Mouse (Mus musculus) megakaryocyte-erythroid progenitor cell, adult 5-6 weeks (primary cell): ENCODE results near the gene Sptbn1. TPM values are rescaled to one million over a fixed set of nuclear protein-coding genes. Genes with fewer than 3 reads are reported as not detected.

Experiments used
- ATAC-seq: replicated peaks from 2 replicates; pipeline ENCODE4 v1.8.0; 2016; ENCODE audit warnings: mild to moderate bottlenecking, inconsistent platforms; ENCODE audit not compliant: severe bottlenecking, poor library complexity, low FRiP score, low TSS enrichment
- total RNA-seq, 2 experiments: library from RNA; stranded (forward) in 1 of 2; stranded (reverse) in 1 of 2; fragments of 200-1000, 215-1000 nt in 1 of 2; fragments of >200 nt in 1 of 2; fragmentation: Nextera tagmentation in 1 of 2; gene quantifications; 2 replicates each; pipeline ENCODE4 v1.2.3; 2014 to 2017

Gene Sptbn1
- total RNA-seq, 2 experiments from 2014 or later = 12.0 to 12.8 TPM

DNA sequence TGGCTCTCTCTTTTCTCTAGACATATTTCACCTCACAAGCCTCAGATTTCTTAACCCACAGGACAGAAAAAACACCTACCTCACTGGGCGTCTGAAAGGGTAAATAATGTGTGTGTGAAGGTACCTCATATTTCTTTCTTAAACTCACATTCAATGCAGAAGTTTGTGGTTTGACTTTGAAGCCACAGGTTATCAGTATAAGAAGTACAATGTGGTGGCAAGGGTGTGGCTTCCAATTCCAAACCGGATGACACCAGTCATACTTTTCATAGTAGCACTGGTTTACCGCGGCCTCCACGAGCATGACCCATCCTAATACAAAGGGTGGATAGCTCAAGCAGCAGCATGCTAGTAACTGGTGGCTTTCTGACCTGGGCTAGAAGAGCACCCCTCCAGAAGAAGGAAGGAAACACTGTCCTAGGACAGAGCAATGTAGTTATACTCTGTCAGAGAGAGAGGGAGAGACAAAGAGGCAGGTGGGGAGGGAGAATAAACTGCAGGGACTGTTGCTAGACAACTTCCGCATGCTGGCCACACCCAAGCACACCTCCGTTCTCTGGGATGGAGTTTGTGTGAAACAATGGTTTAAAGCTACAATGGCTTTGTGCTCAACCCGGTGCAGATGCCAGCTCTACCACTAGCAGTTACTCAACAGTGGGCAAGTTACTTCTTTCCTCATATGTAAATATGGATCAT lies 85.1 kb downstream of the Sptbn1 start:
- peak; percentile 88 for ATAC-seq

DNA sequence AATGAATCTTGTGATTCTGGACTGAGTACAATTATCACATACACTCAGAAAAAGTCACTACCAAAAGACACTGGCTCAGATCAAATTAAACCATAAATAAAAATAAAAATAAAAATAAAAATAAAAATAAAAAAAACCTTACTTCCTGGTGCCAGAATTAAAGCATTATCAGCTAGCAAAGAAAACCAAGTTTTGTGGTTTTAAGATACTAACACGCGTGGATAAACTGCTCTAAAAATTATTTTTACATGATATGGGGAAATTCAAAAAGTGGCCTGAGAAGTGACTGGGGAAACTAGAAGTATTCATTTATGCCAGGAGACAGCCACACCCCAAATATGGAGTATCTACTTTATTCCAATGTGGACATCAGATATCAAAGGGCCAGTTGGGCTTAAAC lies 89.8 kb downstream of the Sptbn1 start:
- no peak for ATAC-seq

DNA sequence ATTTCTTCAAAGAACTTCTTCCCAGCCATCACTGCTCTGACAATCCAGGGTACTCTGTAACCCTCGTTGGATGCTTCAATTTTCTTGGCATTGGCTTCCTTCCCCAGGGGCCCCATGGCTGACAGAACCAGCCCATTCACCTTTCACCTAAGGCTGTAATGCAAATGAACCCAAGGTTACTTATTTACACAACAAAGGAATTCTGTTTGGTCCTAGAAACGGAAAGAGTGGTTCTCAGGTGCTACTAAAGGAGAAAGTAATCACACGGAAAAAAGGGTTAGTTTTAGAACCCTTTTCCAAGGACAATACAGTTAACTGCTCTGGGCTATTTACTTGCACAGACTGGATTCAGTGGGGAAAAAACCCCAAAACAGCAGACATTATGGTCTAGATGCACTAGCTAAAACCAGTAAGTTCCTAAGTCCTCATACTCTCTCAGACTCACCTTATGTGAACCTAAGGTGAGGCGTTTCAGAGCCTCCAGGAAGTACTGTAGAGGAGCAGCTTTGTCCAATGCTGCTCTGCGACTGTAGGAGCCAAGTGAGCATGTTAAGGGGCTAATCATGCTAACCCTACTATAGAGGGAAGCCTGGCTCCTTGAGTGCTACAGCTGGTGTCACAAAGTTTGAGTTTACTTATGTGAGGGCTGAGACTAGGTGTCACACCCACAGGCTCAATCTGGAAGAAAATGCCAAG lies 90.7 kb downstream of the Sptbn1 start:
- no peak for ATAC-seq

DNA sequence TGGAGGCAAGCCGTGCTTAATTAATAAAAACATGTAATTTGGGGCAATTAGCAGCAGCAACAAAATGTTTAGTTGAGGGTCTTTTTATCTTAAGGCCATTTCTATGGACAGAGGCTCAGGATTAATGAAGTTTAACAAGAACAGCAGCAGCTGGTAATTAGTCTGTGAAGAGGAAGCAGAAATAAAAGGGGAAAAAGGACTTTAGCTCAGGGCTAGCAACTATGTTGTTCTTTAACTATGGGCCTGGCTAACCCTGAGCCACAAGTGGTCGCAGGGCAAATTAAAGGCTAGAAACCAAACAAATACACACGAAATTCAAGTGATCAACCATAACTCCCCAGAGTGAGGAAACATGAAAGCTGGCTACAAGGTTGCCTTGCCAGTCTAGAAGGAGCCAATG lies 91.9 kb downstream of the Sptbn1 start:
- no peak for ATAC-seq

DNA sequence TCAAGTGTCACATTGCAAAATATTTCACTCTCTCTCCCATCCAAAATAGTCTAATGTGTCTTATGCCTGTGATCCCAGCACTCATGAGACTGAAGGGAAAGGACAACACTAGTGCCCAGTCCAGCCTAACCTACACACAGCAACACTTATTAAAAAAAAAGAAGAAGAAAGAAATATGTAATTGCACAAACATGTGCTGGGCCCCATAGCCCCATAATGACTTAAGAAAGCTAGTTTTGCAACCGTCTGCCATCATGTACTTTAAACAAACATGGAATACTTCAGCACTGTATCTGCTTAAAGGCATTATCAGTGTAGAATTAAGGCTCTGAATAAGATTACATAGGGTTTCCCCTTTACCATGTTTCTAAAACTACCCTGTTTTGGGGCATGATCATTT lies 92.4 kb downstream of the Sptbn1 start:
- no peak for ATAC-seq

DNA sequence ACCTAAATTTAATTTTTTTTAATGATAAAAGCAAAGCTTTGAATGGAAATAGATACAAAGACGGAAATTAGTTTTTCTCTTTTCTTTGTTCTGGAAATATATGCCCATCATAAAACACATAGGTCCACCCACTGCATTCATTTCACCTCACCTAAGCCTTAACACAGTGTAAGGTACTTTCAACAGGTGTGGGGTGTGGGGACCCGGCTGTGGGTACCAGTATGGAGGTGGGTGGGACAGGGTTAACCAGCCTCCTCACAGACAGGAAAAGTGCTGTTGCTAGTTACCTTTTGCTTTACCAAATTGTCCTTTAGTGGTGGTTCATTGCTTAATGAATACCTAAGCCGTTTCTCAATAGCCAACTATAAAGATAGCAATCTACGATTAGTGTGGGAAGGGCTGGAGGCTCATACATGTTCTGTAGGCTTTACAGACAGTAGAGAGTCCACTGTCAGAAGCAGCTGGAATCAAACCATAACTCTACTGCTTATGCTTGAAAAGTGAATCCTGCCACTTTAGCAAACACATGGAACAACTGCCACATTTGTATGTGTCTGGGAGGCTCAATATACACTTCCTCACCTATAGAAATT lies 96.3 kb downstream of the Sptbn1 start:
- no peak for ATAC-seq

DNA sequence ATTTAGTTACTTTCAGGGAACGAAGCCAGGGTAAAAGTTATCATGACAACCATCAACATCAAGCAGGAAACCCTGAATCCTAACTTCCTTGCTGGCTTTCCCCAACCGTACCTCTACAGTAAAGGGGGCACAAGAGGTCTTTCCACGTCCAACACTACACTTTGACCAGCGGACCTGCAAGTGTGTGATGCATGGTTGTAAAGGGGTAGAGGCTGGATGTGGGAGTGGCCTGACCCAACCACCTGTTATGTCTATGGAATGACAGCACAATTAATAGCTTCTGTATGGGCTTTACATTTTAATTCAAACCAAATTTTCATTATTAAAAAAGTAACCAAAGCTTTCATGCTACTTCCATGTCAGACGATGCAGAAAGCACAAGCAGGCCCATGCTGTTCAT lies 96.8 kb downstream of the Sptbn1 start:
- no peak for ATAC-seq

DNA sequence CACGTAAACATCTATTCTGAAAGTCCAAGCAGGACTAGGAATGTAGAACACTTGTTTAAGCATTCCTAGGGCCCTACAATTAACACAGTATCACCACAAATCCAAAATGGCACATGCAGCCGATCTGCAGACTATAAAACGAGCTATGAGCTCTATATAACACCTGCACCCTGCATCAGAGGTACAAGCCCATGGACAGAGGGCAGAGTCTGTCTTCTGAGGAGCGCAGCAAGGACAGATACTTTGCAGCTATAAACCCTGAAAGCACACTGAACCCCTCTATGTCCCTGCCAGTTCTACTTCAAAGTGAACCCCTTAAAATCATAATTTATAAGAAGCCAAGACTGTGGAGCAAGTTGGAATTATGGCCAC lies 101.4 kb downstream of the Sptbn1 start:
- peak; percentile 52 for ATAC-seq

DNA sequence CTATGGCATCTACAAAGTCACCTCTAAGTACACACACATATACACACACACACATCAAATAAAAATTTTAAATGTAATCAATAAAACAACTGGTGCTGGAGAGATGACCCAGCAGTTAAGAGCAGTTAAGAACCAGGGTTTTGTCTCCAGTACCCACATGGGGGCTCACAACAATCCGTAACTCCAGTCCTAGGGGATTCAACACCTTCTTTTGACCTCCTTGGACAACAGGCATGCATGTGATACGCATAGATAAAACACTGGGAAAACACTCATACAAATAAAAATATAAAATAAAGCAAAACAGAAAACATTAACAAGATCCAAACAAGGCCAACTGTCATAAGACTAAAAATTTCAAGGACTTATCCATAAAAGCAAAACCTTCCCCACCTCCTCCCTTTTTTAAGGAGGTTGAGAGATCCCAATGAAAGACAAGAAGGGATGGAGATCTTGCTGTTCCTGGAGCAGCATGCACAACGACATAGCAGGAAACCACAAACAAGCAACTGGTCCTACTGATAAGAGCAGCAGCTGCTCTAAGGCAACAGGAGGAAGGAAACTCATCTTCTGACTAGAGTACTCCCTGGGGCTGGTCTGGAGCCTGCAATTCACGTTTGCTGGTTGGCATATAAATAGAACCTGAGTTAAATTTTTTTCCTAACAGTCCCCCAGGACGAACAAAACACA lies 102.0 kb downstream of the Sptbn1 start:
- ATAC-seq = peak; percentile 98

DNA sequence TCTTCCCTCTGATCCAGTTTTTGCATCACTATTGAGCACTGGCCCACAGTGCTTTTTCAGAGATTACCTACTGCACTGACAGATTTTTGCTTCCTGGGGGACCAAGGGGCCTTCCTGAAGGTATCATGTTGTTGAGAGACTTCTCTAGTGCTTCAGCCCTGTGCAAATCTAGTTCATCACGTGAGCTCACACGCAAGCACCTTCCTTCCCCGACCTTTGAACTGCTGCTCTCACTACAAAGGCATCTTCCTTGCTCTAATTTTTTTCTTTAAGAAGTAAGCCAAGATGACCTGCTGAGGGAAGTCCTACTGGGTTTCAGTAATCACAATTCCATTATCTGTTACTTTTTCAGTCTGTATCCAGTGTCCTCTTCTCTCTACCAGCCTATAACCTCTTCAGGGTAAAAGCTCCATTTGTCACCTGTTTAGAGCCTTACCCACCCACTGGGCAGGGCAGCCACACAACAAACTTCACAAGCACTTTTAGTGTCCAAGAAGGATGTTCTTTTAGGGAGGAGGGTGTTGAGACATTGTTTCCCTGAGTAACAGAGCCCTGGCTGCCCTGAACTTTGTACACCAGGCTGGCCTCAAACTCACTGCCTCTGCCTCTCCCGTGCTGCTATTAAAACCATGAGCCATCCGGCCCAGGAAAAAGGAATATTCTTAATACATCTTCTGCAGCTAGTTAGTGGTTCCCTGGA lies 103.3 kb downstream of the Sptbn1 start:
- no peak for ATAC-seq

DNA sequence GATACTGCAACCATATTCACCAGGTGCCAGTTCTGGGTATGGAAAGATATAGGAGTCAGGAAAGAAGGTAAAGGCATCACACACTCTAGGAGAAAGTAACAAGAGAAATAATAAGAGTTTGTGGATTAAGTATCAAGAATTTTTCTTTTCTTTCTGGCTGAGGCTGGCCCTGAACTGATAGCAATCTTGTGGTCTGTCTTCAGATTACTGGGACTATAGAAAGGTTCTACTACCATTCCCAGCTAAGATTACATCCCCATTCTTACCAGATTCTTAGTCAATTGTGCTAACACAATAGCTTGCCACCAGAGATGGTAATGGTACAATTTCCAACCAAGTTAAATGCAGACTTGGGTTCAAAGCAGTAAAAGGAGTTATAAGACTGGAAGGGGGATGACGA lies 104.1 kb downstream of the Sptbn1 start:
- ATAC-seq = no peak

DNA sequence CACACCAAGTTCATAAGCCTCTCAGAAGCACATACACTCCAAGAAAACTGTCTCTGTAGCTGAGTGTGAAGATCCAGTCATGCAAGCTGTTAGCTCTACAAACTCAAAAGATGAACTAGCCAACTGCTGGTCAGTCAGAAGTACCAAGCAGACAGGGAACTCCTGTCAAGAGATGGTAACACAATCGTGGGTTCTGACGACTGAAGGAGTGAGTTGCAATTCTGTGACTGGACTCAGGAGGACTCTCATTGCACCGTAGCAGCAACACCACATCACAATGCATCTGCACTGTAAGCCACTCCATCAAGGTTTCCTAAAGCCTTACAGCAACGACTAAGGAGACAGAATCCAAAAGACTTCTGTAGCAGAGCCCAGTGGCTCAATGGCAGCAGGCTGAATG lies 104.9 kb downstream of the Sptbn1 start:
- no peak for ATAC-seq

DNA sequence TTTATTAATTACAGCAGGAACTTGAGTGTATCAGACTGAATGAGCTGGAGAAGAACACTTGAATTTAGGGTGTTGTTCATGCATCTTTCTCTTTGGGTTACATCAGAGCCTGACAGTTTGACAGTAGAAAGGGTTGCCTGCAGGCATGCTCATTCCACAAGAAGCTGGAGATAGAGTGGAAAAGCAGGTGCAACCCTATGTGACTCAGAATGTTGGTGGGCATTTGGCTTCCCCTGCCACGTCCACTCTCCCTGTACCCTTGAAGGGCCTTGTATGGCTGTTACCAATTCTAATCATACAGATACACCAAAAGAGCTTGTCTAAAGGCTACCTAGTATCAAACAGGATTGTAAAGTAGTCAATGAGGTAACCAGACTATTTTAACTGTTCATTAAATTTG lies 106.2 kb downstream of the Sptbn1 start:
- no peak for ATAC-seq

DNA sequence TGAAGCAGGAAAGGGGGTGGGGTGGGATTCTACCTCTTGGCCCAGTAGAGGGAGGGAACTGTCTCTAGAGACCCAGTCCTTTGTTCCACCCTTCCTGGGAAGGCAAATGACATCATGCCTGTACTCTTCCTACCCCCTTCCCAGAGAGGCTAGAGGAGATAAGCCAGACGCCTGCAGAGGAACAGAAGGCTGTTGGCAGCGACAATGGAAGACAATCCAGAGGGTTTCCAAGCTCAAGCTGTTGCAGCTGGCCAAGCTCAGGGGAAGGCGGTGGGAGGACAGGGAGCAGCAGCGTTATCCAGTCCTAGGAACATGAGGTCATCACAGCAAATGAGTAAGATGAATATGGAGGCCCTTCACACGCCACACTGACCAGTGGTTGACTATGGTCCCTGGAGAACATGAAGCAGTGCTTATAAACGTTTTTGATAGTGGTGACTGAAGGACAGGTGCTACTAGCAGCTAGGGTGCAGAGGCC lies 106.8 kb downstream of the Sptbn1 start:
- ATAC-seq = no peak

DNA sequence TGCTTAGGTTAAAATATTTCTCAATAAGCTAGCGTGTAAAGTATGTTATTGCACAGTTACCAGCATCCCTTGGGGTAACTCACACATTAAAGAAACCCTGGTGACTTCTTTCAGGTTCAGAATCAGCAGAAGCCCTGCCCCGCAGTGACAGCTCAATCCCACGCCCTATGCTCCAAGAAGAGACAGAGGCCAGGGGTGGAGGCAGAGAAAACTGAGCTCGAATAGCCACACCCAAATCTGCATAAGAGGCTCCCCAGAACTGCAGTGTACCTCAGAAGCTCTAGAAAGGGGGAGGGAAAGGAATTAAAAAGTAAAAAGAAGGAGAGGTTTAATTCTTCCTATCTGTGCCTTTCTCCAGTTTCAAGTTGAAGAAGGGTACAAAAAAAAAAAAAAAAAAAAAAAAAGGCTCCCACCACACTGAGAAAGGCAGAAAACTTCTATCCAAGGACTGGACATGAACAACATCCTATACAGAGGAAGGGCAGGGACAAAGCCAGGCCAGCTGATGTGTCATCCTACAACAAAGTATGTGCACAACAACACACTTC lies 107.3 kb downstream of the Sptbn1 start:
- peak; percentile 80 for ATAC-seq

DNA sequence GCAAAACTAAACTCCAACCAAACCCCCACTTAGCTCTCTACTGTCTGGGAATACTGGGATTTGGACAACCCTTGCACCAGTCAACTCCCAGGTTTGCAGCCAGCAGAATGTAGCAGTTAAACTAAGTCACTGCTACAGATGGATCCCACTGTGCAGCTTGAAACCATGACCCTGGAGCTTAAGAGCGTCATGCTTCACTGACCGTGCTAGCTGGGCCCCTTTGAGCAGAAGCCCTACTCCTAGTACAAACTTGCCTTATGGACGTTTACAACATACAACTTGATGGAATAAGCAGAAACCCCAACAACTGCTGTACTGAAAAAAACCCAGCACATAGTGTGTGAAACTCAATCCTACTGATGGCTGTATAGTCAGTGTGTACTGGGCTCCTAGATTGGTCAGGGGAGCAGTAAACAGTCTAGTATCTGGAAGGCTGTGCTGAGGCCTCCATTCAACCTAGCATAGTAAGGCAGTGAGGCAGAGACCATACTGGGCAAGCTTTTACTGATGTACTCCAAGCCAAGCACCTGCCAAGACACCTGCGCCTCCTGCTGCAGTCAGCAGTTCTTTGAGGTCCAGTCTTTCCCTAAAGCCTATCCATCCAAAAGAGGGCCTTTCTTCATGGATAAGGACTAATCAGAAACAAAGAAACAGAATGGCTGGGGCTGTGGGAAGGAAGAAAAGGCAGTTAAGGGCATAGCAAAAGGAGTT lies 108.3 kb downstream of the Sptbn1 start:
- ATAC-seq = no peak

DNA sequence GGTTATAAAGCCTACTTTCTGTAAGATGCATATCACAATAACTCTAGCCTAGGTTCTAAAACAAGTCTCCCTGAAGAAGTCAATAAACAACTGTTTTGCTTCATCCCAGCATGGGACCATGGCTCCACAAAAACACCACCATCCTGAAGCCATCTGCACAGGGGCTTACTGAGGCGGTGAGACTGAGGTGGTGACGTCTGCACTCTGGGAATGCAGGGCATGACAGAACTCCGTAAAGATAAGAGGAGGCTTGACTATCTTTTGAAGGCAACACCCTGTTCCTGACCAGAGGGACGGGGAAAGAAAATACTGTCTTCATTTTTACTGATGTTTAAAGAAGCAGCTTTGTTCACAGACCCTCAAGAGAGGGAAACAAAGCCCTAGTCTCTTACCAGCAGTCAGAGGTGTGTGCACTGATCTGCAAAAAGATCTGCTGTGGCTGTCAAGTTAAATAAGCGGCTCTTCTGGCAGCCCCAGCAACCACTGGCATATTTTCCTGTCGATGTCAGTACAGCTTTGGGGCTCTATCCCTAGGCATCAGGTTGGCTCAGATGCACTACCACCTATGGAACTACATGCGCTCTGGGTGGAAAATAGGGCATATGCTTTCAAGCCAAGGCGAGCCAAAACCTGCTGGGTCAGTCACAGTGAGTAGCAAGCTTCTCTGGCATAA lies 109.8 kb downstream of the Sptbn1 start:
- peak; percentile 79 for ATAC-seq

DNA sequence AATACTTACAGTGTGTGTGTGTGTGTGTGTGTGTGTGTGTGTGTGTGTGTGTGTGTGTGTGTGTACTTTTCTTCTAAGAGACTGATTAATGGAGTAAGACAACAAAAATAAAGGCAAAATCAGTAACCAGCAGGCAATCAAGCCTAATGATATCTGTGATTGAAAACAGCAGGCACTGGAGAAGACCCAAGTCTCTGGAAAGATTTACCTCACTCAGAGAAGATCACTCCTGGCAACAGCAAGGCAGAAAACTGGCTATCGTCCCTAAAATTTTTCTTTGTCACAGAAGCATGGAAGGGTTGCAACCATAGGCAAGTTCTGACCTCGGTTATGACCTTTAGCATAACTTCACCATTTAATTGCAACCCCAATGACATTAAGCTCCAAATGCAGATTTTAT lies 112.1 kb downstream of the Sptbn1 start:
- ATAC-seq = no peak
